Mouse (Mus musculus): ENCODE measurements around the gene Jazf1.

GRCm38 (mm10) chr6:52932603-52933178 lies 135.7 kb downstream of the Jazf1 start:
- no peak for TF ChIP-seq CTCF (IDR thresholded peaks at IDR 0.05; ENCODE audit: low read depth, low read length)
- no peak for TF ChIP-seq POLR2A (IDR thresholded peaks at IDR 0.05; ENCODE audit: insufficient read depth, low read length)
